Mouse (Mus musculus): Measurements from ENCODE around the gene Unc79. TPM values are rescaled to one million over a fixed set of nuclear protein-coding genes. Genes with fewer than 3 reads are reported as not detected.

Gene Unc79
- polyA plus RNA-seq, 1 experiment: 0.13 TPM

DNA sequence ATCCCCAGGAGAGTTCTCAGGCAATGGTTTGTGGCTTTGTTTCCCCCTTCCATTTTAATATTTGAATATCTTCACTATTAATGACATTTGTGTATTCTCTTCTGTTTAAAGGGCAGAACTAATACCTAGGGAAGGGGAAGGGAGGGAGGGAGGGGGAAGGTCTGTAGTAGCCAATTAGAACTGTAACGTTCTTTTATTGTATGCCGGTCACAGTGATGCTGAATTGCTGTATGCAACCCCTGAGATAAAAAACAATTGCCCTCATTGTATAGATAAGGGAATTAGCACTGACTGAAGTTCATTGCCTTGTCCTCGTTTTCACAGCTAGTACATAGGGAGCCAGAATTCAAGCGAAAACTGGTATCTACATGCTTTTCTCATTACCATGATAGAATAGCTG lies 31.9 kb downstream of the Unc79 start:
- DNase-seq: no peak
- Histone ChIP-seq H3K27me3 (replicated peaks; ENCODE audit: control insufficient read depth, insufficient read depth, low read length) (no peaks in the 10 kb centered on the region; the same call in 1 of the 2 replicates), H3K27ac (ENCODE audit: insufficient read depth, low read depth, low read length) (no peak overlapping the region), H3K36me3 (ENCODE audit: control insufficient read depth, insufficient read depth, low read length) (no peaks in the 10 kb centered on the region), H3K4me3 (ENCODE audit: insufficient read depth, low read depth, low read length) (no peak overlapping the region), H3K4me1 (ENCODE audit: control insufficient read depth, insufficient read depth, low read length) (no peaks in the 10 kb centered on the region)
- TF ChIP-seq CTCF (conservative IDR thresholded peaks at IDR 0.05; ENCODE audit: insufficient read depth, insufficient read length, low read depth, low read length) (no peak), POLR2A (IDR thresholded peaks at IDR 0.05; ENCODE audit: low read depth, low read length) (no peak)
- WGBS: 50% methylated on average over 4 of the region's 4 CpGs

- DNase-seq: no peak
- Histone ChIP-seq H3K4me3 (ENCODE audit: insufficient read depth, low read depth, low read length) (no peak overlapping the region), H3K27me3 (replicated peaks; ENCODE audit: control insufficient read depth, insufficient read depth, low read length) (no peaks in the 10 kb centered on the region; the same call in 1 of the 2 replicates), H3K27ac (ENCODE audit: insufficient read depth, low read depth, low read length) (no peak overlapping the region), H3K36me3 (ENCODE audit: control insufficient read depth, insufficient read depth, low read length) (no peaks in the 10 kb centered on the region), H3K4me1 (ENCODE audit: control insufficient read depth, insufficient read depth, low read length) (no peaks in the 10 kb centered on the region)
- TF ChIP-seq POLR2A (IDR thresholded peaks at IDR 0.05; ENCODE audit: low read depth, low read length) (no peak), CTCF (conservative IDR thresholded peaks at IDR 0.05; ENCODE audit: insufficient read depth, insufficient read length, low read depth, low read length) (no peak)
- WGBS: 85% methylated on average over 3 of the region's 3 CpGs
Measured at GRCm38 (mm10) chr12:102981543-102981942, 32.9 kb downstream of the Unc79 start.

GRCm38 (mm10) chr12:102985401-102985800 lies 36.7 kb downstream of the Unc79 start:
- Histone ChIP-seq H3K4me3 (ENCODE audit: insufficient read depth, low read depth, low read length) (no peak overlapping the region), H3K4me1 (ENCODE audit: control insufficient read depth, insufficient read depth, low read length) (no peaks in the 10 kb centered on the region), H3K36me3 (ENCODE audit: control insufficient read depth, insufficient read depth, low read length) (no peaks in the 10 kb centered on the region), H3K27ac (ENCODE audit: insufficient read depth, low read depth, low read length) (no peak overlapping the region), H3K27me3 (replicated peaks; ENCODE audit: control insufficient read depth, insufficient read depth, low read length) (no peaks in the 10 kb centered on the region; the same call in 1 of the 2 replicates)
- DNase-seq: no peak
- no peak for TF ChIP-seq CTCF (conservative IDR thresholded peaks at IDR 0.05; ENCODE audit: insufficient read depth, insufficient read length, low read depth, low read length)
- TF ChIP-seq POLR2A (IDR thresholded peaks at IDR 0.05; ENCODE audit: low read depth, low read length): no peak

GRCm38 (mm10) chr12:102987736-102988135 lies 39.1 kb downstream of the Unc79 start:
- H3K27ac ChIP-seq (ENCODE audit: insufficient read depth, low read depth, low read length): no peak overlapping the region
- DNase-seq: no peak
- 71% methylated on average over 6 of the region's 6 CpGs for WGBS
- H3K36me3 ChIP-seq (ENCODE audit: control insufficient read depth, insufficient read depth, low read length): no peaks in the 10 kb centered on the region
- TF ChIP-seq POLR2A (IDR thresholded peaks at IDR 0.05; ENCODE audit: low read depth, low read length) (no peak), CTCF (conservative IDR thresholded peaks at IDR 0.05; ENCODE audit: insufficient read depth, insufficient read length, low read depth, low read length) (no peak)
- H3K27me3 ChIP-seq (replicated peaks; ENCODE audit: control insufficient read depth, insufficient read depth, low read length): no peaks in the 10 kb centered on the region
- no peaks in the 10 kb centered on the region for H3K4me1 ChIP-seq (ENCODE audit: control insufficient read depth, insufficient read depth, low read length)
- no peak overlapping the region for H3K4me3 ChIP-seq (ENCODE audit: insufficient read depth, low read depth, low read length)

- no peaks in the 10 kb centered on the region for H3K36me3 ChIP-seq (ENCODE audit: control insufficient read depth, insufficient read depth, low read length)
- H3K4me3 ChIP-seq (ENCODE audit: insufficient read depth, low read depth, low read length): no peak overlapping the region
- DNase-seq: peak; percentile 43
- no peaks in the 10 kb centered on the region for H3K27me3 ChIP-seq (replicated peaks; ENCODE audit: control insufficient read depth, insufficient read depth, low read length)
- H3K27ac ChIP-seq (ENCODE audit: insufficient read depth, low read depth, low read length): no peak overlapping the region
- no peaks in the 10 kb centered on the region for H3K4me1 ChIP-seq (ENCODE audit: control insufficient read depth, insufficient read depth, low read length)
- 28% methylated on average over 4 of the region's 4 CpGs for WGBS
- TF ChIP-seq POLR2A (IDR thresholded peaks at IDR 0.05; ENCODE audit: low read depth, low read length) (no peak), CTCF (conservative IDR thresholded peaks at IDR 0.05; ENCODE audit: insufficient read depth, insufficient read length, low read depth, low read length) (no peak)
Measured at GRCm38 (mm10) chr12:103008491-103008890, 59.8 kb downstream of the Unc79 start.

GRCm38 (mm10) chr12:103018161-103018560 lies 69.5 kb downstream of the Unc79 start:
- DNase-seq: peak; percentile 7
- H3K36me3 ChIP-seq (ENCODE audit: control insufficient read depth, insufficient read depth, low read length): no peaks in the 10 kb centered on the region
- no peaks in the 10 kb centered on the region for H3K4me1 ChIP-seq (ENCODE audit: control insufficient read depth, insufficient read depth, low read length)
- 91% methylated on average over 12 of the region's 12 CpGs for WGBS
- H3K4me3 ChIP-seq (ENCODE audit: insufficient read depth, low read depth, low read length): no peak overlapping the region
- TF ChIP-seq POLR2A (IDR thresholded peaks at IDR 0.05; ENCODE audit: low read depth, low read length): no peak
- no peak for TF ChIP-seq CTCF (conservative IDR thresholded peaks at IDR 0.05; ENCODE audit: insufficient read depth, insufficient read length, low read depth, low read length)
- H3K27me3 ChIP-seq (replicated peaks; ENCODE audit: control insufficient read depth, insufficient read depth, low read length): no peaks in the 10 kb centered on the region
- H3K27ac ChIP-seq (ENCODE audit: insufficient read depth, low read depth, low read length): no peak overlapping the region

DNA sequence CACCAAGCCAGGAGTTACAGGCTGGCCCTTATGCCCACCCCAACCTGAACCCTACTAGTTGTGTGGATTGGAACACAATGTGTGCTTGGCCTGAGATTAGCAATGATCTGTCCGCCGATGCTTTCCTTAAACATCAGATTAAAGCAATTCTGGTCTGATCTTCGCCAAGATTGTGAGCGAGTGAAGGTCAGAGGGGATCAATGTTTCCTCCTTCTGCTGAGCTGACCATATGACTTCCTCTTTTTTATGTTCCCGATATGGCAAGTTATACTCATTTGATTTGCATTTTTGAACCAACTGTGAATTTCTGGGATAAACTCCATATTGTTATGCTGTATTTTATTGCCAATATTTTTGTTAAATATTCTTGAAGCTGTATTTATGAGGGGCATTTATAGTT lies 88.0 kb downstream of the Unc79 start:
- Histone ChIP-seq H3K27ac (ENCODE audit: insufficient read depth, low read depth, low read length) (no peak overlapping the region), H3K36me3 (ENCODE audit: control insufficient read depth, insufficient read depth, low read length) (no peaks in the 10 kb centered on the region), H3K4me1 (ENCODE audit: control insufficient read depth, insufficient read depth, low read length) (no peaks in the 10 kb centered on the region), H3K4me3 (ENCODE audit: insufficient read depth, low read depth, low read length) (no peak overlapping the region), H3K27me3 (replicated peaks; ENCODE audit: control insufficient read depth, insufficient read depth, low read length) (no peaks in the 10 kb centered on the region)
- WGBS: 63% methylated on average over 5 of the region's 5 CpGs
- no peak for TF ChIP-seq CTCF (conservative IDR thresholded peaks at IDR 0.05; ENCODE audit: insufficient read depth, insufficient read length, low read depth, low read length)
- TF ChIP-seq POLR2A (IDR thresholded peaks at IDR 0.05; ENCODE audit: low read depth, low read length): no peak
- no peak for DNase-seq
